Mouse (Mus musculus) ES-Bruce4 (cell line): Measurements from ENCODE around the gene Vsig8.

ENCODE experiments used
- CTCF ChIP-seq: IDR thresholded peaks from one replicate; pipeline ENCODE4 v1.8.1; 2011; ENCODE audit warnings: low read depth, low read length
- EP300 ChIP-seq: IDR thresholded peaks from 2 replicates; pipeline ENCODE4 v1.6.1; 2011; ENCODE audit warnings: low read depth, low read length; ENCODE audit not compliant: insufficient read depth
- POLR2A ChIP-seq: IDR thresholded peaks from one replicate; pipeline ENCODE4 v1.8.1; 2011; ENCODE audit warnings: low read length; ENCODE audit not compliant: insufficient read depth

DNA sequence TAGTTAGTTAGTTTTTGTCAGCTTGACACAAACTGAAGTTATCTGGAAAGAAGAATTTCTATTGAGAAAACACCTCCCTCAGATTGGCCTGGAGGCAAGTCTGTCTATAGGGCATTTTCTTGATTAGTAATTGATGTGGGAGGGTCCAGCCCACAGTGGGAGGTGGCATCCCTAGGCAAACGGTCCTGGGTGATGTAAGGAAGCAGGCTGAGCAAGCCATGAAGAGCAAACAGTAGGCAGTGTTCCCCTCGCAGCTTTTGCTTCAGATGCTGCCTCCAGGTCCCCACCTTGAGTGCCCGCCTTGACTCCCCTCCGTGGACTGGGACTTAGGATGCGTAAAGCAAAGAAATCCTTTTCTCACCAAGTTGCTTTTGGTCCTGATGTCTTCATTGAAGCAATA, 46.5 kb upstream of the Vsig8 start:
- no peak for TF ChIP-seq EP300
- no peak for TF ChIP-seq CTCF
- TF ChIP-seq POLR2A = no peak
